Mouse (Mus musculus) left cerebral cortex, adult 6 months (tissue): Measurements from ENCODE around the gene Dcaf12. TPM values are rescaled to one million over a fixed set of nuclear protein-coding genes. Genes with fewer than 3 reads are reported as not detected.

Experiments used
- long read RNA-seq, 2 experiments: library from polyadenylated mRNA; unstranded; transcript quantifications; one replicate each; pipeline ENCODE4 v2.0.0; 2019 to 2020
- polyA plus RNA-seq: library from polyadenylated mRNA; unstranded; fragments of <200 nt; fragmentation: Nextera tagmentation; gene quantifications from 2 replicates; pipeline ENCODE4 v1.2.3, GENCODE M21; 2021

Dcaf12 gene
- polyA plus RNA-seq = 28.9 and 29.7 TPM in 2 replicates
- long read RNA-seq, experiment 1, transcript Dcaf12-201 (9 exons, 3,442 nt) = major isoform, 312 of 357 reads
- long read RNA-seq, experiment 1, partial matches to known transcripts = 31 of 357 reads
- long read RNA-seq, experiment 1, other reads (novel, unspliced or antisense) = 14 of 357 reads
- long read RNA-seq, experiment 2, transcript Dcaf12-201 (9 exons, 3,442 nt) = major isoform, 31 of 51 reads
- long read RNA-seq, experiment 2, partial matches to known transcripts = 6 of 51 reads
- long read RNA-seq, experiment 2, other reads (novel, unspliced or antisense) = 14 of 51 reads

DNA sequence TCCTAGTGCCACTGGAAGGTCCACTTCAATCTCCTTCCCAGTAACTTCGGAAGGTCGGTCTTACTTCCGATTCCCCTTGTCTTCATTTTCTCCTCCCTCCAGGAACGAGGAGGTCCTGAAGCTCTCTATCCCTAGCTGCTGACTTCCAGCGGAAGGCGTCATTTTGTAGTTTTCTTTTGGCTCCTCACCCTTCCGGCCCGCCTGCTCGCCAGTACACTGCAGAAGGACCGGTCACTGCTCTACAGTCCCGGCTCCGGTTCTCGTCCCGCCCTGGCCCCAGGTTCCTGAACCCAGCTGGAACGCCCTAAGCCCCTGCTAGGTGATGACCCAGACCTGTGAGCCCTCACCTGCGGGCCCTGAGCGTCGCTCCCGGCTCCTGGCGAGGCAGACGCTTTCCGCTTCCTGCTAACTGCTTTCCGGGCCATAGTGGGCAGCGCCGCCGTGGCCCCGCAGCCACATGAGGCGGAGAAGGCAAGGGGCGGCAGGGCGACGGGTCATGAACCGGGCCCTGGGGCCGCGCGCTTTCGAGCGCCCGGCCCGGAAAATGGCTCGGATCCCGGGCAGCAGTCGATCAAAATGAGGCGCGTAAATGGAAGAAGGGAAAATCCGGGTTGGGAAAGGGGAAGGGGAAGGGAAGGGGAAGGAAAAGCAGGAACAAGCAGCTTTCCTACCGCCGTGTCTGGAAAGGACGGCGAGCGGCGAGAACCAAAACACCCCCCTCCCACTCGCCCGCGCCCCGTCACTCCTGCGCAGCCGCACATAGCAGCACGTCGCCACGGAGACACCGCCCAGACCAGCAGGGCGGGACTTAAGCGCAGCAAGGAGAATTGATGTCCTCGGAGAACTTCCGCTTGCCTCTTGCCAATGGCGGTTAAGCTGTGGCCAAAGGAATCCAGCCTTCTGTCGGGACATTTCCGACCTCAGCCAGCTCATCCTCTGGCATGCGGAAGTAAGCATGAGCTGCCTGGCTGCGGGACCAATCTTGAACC, at the start of gene Dcaf12:
TSS of gene Dcaf12 (minus strand) at position 749 of the 989 bp plus-strand sequence.

DNA sequence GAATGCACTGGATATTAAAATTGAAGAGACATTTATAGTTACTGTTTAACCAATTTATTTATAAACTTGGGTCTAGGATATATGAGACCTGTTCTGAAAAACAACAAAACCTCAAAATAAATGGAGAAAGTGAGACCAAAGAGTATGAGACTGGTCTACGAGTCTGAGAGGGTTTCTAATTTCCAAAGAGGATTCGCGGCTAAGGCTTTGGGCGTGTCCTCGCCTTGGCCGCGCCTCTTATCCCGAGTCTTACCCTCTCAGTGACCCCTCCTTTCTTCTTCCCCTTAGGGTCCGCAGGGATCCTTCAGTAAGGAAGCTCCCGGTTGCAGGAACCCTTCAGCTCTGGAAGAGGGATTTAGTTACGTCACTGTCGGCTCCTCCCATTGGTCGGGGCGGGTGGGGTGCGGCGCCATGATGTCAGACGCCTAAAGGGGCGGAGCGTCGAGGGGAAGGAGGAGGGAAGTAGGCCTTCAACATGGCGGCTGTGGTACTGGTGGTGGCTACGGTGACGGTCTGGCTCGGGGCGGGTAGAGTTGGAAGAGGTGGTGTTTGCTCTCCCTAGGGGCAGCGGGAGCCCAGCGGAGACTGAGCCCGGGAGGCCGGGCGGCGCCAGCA, 34.0 kb upstream of the Dcaf12 start, which contains the start of gene Ubap1:
TSS of gene Ubap1 (plus strand) at position 413 of the 615 bp plus-strand sequence.

GRCm38 (mm10) chr4:41274980-41275850, 39.5 kb downstream of the Dcaf12 start, which contains the start of gene Ubap2:
Ubap2 (minus strand) TSS chr4:41275144.

Other genes starting within 250 kb of the Dcaf12 start
- gene Aqp3, start 216.7 kb downstream of the Dcaf12 start, polyA plus RNA-seq = not detected in 2 replicates
- gene Nol6, start 190.4 kb downstream of the Dcaf12 start, polyA plus RNA-seq = 33.7 and 34.9 TPM in 2 replicates
- gene Ube2r2, start 179.1 kb downstream of the Dcaf12 start, polyA plus RNA-seq = 23.8 and 24.8 TPM in 2 replicates
- 13.3 and 15.6 TPM in 2 replicates for gene Ubap2, start 39.7 kb downstream of the Dcaf12 start, polyA plus RNA-seq
- 22.8 and 30.4 TPM in 2 replicates for gene Ubap1, start 34.1 kb upstream of the Dcaf12 start, polyA plus RNA-seq
- 0.27 and 0.65 TPM in 2 replicates for gene Kif24, start 150.0 kb upstream of the Dcaf12 start, polyA plus RNA-seq
- gene Nudt2, start 150.3 kb upstream of the Dcaf12 start, polyA plus RNA-seq = 88.6 and 102 TPM in 2 replicates
- gene AI464131, start 188.2 kb upstream of the Dcaf12 start, polyA plus RNA-seq = 14.3 and 15.9 TPM in 2 replicates
- gene 1110017D15Rik, start 202.4 kb upstream of the Dcaf12 start, polyA plus RNA-seq = 6.9 and 10.6 TPM in 2 replicates